Mouse (Mus musculus): ENCODE results near the gene Plppr1.

DNA sequence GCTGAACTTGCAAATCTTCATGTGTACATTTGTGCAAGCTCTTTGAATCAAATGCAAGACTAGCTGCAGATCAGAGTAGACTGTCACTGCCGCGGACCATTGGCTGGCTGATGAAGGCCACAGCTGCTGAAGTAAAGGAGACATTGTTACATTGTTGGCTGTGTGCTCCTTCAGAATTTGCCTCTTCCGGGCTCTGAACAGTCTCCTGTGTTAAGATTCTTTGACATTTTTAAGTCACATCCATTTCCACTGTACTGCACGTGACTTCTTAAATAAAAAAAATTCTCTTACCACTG is 227.1 kb downstream of the Plppr1 start:
- TF ChIP-seq CTCF (IDR thresholded peaks at IDR 0.05; ENCODE audit: borderline replicate concordance, insufficient read depth, low read length) (no peak), POLR2A (IDR thresholded peaks at IDR 0.05; ENCODE audit: low read depth, low read length) (no peak)

Data from embryonic fibroblast, embryonic 13.5 days (primary cell).